Mouse (Mus musculus) retina, postnatal 1 day (tissue): ENCODE measurements around the gene Prpf6.

Source experiments
- DNase-seq: peaks from one replicate; pipeline ENCODE4 v3.0.0-alpha.2; 2012

The Prpf6 gene

DNA sequence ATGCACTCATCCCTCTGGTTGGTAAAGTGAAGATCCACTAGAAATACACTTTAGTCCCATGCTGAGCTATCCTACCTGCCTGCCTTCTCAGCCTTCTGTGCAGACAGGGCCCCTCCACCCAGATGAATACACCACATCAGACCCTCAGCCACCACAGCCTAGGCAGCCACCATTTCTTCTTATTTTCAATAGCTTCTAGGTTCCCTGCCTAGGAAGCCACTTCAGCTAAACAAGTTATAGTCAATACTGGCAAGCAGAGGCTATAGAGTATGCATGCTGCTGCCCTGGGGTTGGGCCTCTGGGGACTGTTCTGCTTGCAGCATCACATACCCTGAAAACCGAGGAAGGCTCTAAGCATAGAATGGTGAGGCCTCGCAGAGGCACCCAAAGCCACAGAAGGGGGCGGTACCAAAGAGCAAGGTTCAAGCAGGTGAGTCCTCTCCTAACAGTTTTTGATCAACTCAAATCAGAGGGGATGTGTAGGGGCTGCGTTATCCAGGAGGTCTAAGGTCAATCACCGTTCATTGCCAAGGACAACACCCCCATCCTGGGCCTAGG is at the start of gene Prpf6:
TSS of gene Prpf6 (plus strand) at position 341 of the 558 bp plus-strand sequence.
- no peak for DNase-seq

DNA sequence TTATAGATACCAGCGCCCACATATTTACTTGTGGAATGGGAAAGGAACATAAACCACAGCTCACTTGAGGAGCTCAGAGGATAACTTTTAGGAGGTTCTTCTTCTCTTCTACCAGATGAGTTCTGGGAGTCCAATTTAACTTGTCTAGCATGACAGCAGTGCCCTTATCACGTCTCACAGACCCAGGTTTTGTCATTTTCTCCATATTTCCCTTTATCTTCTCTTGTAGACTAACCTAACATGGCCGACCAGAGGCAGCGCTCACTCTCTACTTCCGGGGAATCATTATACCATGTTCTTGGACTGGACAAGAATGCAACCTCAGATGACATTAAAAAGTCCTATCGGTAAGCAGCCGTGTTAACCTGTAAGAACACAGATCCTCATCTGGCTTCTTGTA is 45.5 kb upstream of the Prpf6 start:
- DNase-seq: no peak

DNA sequence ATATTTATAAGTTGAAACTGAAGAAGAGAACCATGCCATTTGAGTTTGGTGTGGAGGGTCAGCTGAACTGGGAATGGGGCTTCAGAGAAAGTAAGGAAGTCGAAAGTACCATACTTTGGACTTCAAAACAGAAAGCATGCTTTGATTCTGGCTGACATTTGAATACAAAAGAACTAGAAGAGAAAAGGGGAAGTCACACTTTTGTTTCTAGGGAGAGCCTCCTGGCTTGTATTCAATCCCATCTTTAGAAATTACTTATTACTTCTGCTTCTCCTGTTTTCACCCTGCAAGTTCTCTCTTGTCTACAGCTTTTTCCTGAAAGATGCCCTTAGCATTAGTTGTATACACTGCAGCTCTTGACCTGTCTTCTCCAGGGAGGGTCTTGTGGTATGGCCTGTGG is 43.4 kb upstream of the Prpf6 start:
- DNase-seq: no peak

DNA sequence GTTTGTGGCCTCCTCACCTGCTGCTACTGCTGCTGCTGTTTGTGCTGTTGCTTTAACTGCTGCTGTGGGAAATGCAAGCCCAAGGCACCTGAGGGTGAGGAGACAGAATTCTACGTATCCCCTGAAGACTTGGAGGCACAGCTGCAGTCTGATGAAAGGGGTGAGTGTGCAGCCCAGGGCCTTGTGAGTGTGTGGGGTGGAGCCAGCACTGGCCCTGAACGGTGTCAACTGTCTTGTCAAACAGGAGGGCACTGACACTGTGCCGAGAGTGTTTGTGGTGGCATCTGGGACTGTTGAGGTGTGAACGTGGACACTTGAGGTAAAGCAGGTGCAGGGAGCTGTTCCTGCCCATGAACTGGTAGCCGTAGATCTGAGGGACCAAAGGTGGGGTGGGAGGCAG is 43.0 kb upstream of the Prpf6 start:
- DNase-seq: no peak

DNA sequence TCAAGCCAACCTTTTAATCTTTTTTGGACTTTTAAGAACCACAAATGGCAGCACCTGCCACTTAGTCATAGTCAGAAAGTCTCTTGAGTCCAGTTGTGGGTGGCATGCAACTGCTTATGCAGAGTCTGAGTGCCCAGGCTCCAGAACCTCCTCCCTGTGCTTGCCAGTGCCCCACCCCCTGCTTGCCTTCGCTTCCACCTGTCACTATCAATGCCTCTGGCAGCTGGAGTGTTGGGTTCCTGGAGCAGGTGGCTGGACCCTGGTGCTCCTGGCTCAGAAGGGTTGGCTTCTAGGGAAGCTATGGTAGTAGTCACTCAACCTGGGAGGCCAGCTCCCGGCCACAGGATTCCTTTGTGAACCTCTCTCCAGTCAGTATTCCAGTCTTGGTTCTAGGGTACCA is 41.4 kb upstream of the Prpf6 start:
- DNase-seq: no peak

DNA sequence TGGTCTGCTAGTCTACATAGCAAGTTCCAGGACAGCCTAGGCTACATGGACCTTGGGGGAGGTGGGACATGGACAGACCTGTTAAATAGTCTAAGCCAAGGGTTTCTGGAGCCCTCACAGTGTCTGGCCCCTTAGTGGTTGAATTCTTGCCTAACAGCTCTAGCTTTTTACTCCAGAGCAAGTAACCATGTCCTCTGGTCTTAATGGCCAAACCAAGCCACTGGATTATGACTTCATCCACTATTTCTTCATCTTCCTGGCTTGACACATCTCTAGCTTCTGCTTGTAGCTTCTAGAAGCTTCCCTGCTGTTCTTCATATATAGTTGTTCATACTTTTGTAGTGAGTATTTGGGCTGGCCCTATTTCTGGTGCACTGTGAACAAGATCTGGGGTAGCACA is 37.9 kb upstream of the Prpf6 start:
- DNase-seq: no peak

DNA sequence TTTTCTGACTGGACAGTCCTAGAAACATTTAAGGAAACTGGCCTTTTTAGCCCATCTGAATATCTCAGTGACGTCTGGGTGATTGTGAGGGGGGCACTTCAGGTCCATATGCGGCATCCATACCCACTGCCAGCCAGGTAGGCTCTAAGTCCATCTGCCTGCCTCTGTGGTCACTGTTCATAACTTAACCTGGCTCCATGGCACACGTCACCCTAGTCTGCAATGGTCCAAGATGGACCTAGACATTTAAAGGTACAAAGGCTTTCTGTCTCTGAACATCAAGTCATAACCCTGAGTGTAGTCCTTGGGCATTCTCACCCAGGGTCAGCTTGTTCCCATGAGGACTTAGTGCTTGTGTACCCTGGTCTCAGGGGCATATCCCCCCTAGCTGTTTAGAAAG is 24.3 kb upstream of the Prpf6 start:
- DNase-seq: no peak

DNA sequence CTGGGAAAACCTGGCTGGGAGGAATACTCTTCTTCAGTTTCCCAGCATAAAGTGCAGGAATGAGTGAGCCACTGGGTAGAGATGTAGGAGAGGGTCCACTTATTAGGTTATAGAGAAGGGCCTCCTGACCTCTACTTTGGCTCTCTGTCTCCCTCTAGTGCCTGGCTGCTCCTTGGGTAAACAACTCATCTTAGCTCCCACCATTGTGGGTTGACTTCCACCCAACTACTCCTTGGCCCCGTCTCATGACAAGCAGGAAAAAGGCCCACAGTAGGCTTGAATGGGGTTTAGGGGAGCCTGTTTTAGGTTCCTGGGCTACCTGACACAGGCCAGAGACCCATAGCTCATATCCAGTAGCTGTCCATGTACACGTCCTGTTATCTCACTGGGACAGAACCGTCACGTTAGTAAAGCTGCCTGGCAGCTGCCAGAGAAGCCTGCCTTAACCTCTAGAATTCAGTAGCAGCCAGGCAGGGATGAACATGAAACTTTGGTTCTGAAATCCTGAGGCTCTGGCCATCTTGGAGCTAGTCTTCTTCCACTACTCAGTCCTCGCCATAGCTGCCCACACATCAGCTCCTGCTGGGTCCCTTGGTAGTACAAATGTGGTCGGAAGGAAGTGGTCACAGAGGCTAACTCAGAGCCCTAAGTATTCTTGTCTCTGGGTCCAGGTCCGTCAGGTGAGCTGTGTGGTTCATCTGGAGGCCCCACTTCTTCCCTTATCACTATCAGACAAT is 23.2 kb upstream of the Prpf6 start:
- DNase-seq: peak; percentile 69

DNA sequence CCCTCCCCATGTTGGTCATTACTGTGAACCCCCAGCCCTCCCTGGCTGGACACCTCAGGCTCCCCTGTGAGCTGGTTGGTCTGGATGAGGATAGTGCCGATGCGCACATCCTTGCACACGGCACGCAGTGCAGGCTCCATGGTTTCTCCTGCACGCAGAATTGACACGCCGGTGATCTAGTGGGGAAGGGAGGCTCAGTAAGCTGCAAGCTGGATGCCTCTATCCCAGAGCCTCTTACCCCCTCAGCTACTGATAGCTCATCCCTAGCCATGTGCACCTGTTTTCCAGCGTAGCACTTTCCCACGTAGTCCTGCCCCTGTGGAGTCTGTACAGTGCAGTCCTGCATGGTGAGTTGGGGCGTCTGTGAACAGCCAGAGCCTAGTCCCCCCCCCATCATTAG is 21.8 kb upstream of the Prpf6 start:
- no peak for DNase-seq

DNA sequence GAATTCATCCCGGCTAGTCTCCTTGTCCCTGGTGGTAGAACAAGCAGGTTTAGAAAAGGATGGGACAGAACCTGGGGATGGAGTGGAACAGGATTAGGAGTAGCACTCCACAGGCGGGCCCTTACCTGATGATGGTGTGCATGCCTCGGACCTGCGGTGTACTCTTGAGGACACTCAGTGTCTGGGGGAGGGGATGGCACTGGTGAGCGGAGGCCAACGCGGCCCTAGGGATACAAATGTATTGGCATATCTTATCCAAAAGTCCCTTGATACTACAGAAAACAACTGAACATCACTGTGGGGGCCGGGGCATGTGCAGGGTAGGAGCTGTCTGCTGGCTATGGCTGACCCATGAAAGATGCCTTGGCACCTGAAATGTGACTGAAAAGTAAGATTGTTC is 21.3 kb upstream of the Prpf6 start:
- DNase-seq: no peak

DNA sequence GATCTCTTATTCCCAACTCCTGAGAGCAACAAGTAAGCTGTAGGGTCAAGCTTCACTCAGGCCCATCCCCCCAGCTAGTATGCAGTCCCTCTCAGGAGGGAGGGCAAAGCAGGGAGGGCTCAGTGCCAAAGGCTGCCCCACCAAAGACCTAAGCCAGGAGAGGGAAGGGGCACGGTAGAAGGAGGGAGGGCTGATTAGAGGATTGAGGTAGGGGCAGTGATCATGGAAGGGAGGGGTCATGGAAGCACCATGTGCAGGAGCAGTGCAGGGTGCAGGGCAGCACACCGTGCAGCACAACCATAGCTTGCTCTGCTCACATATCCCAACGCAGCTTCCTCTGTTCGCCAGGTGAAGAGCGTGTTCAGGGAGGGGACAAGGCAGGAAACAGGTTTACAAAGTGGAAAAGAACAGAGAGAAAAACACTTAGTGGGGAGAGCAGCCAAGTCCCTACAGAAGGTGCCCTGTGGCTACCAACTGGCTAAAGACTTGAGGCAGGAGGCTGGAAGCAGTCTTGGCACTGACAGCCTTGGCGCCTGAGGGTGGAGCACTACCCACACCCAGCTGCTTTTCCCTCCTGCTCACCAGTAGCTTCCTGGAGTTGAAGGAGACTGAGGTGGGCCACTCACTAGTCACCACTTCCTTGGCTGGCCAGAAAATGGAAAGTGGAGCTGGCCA is 20.6 kb upstream of the Prpf6 start:
- DNase-seq: peak; percentile 19

DNA sequence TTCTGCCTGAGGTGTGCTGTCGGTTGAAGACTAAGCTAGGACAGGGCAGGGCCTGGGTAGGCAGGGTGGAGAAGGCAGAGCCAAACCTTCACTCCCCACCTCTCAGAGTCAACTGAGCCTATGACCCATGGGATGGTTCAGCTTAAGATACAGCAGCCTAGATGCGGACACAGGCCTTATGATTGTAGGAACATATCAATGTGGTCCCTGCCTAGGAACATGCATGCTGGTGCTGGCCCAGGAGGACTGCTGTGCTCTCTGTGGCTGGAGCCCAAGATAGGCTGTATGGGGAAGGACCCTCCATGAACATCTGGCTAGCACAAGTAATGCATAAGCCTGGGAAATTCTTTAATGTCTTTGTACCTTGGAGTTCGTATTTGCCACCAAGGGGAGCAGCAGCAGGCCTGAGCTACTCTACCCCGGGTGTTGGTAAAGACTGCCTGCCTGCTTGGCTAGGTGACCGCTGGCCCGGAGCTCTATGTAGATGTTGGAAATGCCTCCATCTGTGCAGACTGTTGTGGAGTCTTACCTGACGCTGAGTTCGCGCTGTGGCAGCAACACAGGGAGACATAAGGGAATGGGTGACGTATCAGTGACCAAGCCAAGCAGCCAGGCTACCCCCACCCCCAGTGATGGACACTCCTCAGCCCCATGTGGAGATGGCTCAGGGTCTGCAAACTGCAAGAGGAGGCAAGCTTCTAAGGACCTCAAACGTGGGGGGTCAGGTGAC is 19.6 kb upstream of the Prpf6 start:
- DNase-seq: no peak

DNA sequence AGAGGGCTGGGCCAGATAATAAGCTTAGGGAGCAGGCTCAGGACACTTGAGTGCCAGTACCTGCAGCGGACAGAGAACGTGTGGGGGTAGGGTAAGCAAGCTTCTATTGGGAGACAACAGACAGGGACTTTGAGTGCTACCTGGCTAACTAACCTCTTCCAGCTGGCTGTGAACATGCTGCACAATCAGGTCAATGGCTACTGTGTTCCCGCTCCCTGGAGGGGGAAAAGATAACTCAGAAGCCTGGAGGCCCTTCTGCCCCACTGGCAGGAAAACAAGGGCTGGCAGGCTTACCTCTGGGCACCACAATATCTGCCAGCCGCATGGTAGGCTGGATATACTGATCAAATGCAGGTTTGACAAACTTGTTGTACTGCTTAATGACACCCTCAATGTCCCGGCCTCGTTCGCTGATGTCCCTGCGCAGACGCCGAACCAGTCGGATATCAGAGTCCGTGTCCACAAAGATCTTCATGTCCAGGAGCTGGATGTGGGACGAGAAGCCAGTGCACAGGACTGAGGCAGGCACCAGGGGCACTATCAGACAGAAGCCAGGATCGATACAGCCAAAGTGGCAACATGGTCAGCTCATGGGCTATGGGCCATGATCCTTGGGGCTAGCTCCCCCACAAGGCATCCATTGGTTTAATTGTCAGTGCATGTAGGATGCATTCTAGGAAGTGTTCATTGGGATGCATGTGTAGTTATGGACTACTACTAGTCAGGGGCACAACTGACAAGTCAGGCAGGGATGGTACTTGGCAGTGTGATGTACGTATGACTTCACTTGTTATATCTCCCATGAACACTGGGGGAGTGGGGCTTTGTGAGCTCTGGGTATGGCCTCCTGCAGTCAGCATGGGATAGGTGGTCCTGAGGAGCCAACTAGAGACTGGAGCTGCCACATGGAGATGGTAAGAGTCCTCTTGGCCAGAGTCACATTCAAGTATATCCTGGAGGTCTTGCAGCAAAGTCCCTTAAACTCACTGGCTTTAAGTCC is 18.4 kb upstream of the Prpf6 start:
- DNase-seq: no peak

DNA sequence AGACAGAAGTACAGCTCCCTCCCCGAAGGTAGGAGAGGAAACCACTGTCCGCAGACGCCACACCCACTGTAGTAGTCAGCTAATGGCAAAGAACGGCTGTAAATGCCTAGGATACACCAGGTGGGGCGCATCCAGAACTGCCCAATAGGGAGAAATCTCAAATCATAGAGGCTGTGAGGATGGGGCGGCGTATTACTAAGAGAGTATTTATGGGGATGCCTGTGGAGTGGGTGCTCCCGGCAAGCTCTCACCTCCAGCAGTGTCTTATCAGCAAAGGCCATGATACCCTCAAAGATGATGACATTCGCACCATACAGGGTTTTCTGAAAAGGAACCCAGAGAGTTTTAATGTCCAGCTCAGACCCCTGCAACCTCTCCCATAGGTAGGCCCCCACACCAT is 17.7 kb upstream of the Prpf6 start:
- no peak for DNase-seq

DNA sequence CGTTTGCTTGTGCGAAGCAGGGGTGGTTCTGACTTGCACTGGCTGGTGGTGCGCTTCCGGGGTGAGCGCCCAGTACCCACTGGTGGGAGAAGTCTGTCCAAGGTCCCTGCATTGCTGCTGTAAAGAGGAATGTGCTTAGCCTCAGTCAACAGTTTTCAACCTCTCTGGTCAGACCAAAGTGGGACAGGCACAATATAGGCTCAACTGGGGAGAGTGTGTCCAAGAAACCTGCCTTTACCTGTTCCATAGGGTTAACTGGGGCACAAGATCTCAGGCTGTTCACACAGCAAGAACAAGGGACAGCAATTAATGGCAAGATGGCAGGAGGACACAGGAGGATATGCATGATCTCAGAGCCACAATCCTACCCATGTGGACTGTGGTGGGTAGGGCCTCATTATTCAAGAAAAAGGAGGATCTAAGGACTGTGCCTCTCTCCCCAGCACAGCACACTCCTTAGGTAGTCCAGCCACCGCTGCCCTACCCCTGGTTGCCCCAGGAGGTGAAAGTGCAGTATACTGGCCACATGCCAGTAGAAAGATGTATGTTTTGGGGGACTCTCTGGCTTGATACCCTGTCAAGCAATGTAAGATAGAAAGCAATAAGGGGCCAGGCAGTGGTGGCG is 16.6 kb upstream of the Prpf6 start:
- DNase-seq: no peak

DNA sequence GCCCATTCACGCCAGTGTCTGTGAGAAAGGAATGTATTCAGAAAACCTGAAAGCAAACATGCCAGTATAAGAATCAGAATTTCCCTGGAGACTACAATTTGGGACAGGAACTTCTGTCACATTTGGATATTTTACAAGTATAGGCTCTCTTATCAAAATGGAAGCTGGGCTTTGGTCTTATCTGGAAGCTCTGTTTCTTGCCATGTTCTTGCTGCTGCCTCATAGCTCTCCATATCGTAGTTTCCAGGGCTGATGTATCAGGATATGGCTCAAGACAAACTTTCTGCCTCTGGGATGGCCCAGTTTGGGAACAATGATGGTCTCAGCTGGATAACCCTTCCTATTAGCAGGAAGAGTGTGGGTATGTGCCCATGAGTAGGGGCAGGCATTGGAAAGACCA is 15.1 kb upstream of the Prpf6 start:
- DNase-seq: no peak

DNA sequence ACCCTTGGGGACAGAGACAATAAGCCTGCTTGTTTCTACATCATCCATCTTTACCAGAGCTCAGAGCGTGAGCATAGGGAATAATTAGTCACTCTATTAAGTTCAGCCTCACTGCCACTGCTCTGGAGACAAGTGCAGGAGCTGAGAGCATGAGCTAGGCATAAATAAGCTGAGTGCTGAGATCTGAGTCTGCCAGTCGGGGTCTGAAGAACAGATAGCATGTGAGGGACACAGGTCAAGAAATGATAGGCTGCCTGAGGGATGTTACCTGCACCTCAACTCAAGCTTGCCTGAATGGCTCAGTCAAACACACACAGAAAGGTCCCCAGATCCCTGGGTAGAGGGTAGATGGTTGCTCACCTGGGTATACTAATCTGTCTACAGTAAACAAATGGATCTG is 14.5 kb upstream of the Prpf6 start:
- DNase-seq: no peak

DNA sequence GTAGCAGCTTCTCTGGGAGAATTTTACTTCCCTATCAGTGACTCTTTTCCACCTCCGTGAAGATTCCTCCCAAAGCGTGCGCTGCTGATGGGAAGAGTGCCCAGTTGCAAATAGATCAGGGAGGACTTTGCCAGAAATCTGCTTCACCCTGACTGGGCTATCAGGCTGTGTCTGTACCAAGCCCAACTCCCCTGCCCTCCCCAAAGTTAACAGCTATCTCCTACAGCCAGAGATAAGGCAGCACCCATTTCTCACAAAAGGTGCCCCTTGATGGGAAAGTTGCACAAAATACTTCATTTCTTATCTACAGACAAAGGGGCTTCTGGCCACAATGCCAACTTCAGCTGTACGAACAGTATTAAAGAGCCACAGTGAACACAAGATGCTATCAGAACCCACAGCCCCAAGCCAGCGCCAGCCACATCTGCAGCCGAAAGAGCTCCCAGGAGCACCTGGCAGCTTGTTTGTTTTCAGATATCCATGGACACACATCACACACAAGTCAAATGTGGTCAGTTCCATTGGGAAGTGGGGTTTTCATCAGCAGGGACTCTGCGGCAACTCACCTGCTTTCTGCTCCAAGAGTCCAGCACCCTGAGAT is 13.6 kb upstream of the Prpf6 start:
- DNase-seq: no peak

DNA sequence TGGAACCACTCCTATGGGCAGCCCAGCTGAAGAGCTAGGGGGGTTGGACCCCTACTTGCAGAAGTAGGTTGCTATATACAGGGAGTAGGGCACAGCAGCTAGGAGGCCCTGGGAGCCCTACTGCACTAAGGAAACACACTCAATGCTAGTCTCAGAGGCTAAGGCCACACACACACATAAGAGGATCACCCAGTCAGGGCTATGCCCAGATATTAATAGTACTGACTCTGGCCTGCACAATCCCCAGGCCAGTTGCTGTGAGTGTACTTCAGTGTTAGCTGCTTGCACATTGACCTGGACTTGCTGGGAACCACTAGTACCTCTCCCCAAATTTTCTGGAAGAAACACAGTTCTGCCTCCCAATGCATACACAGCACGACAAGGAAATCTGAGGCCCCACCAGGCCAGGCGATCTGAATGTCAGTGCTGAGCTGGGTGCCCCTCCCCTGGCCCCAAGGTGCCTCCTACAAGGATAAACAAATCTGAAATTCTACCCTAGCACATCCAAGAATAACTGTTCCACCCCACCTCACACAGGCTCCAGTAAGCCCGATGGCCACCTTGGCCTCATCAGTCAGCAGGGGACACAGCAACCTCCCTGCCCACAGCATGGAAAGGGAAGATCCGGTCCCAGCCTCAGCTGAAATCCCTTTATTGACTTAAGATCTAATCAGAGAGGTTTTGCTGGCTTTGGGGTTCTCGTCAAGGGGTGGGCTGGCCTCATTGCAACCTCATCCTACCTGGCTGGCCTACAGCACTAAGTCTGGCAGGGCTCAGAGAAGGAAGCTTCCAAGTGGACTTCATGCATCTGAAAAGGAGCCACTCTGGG is 12.7 kb upstream of the Prpf6 start:
- DNase-seq: peak; percentile 38

DNA sequence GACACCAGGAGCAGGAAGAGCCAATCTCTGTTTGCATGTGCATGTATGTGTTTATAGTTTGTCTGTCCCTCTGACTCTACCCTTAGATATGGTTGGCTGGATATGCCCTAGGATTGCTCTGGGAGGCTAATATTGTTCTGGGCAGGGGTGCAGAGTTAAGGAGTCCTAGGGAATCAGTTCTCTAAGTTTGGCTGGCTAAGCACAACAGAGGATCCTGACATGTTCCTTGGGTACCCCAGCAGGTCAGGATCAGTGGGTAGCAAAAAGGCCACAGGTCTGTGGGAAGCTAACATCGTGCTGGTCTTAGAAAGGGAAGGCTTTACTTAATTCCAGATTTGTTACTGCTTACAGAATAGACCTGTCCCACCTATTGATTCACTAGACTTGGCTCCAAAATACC is 12.0 kb upstream of the Prpf6 start:
- no peak for DNase-seq
